Mouse (Mus musculus) G1E (cell line): ENCODE measurements at regions not wholly inside any gene's neighbourhood (a gene's known extent, or its start where the extent isn't known, plus 50 kb on each side); places are given as distances from the start of the nearest gene placed in this dataset.

Experiments
- CTCF ChIP-seq: IDR thresholded peaks from 2 replicates; pipeline ENCODE4 v1.5.1; 2012; ENCODE audit warnings: low read depth, low read length, inconsistent platforms, mixed read lengths
- GATA1 ChIP-seq: IDR thresholded peaks from 2 replicates; pipeline ENCODE4 v1.6.1; 2012; ENCODE audit warnings: borderline replicate concordance, low read length, inconsistent platforms, mixed read lengths
- POLR2AphosphoS5 ChIP-seq: IDR thresholded peaks from 2 replicates; pipeline ENCODE4 v1.6.1; 2012; ENCODE audit warnings: low read depth, low read length, inconsistent platforms; ENCODE audit not compliant: insufficient replicate concordance
- TAL1 ChIP-seq: conservative IDR thresholded peaks from 2 replicates; pipeline ENCODE4 v1.6.1; 2012; ENCODE audit warnings: low read depth, low read length, inconsistent platforms, mixed read lengths

DNA sequence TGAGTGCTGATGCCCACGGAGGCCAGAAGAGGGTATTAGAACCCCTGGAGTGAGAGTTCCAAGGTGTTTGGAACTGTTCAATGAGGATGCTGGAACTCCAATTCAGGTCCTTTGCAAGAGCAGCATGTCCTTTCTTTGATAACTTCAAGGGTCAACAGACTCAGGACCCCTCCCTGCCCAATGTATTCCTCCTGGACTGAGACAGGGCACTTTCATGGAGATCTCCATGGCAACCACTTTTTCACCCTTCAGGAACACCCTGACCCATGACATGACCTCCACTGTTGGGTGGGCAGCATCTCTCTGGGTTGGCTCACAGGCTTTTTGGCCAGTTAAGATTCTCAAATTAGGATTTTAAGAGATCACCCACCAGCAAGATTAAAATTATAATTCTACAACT, 117.4 kb upstream of the Sulf2 start:
- TF ChIP-seq TAL1, result no peak
- no peak for TF ChIP-seq CTCF
- no peak for TF ChIP-seq POLR2AphosphoS5
- no peak for TF ChIP-seq GATA1
